Mouse (Mus musculus) stomach, postnatal 0 days (tissue): ENCODE data around the gene Ndufa5.

Source experiments
- CTCF ChIP-seq: IDR thresholded peaks from 2 replicates; pipeline ENCODE4 v1.5.1; 2016; ENCODE audit warnings: antibody characterized with exemption, low read depth, mild to moderate bottlenecking, moderate library complexity
- EP300 ChIP-seq: optimal IDR thresholded peaks from 2 replicates; pipeline ENCODE3; 2016; ENCODE audit warnings: antibody characterized with exemption

GRCm38 (mm10) chr6:24470135-24470534, 57.7 kb downstream of the Ndufa5 start:
- no peak for TF ChIP-seq CTCF
- no peak for TF ChIP-seq EP300
